Mouse (Mus musculus) heart, embryonic 12.5 days (tissue): ENCODE measurements at regions not wholly inside any gene's neighbourhood (a gene's known extent, or its start where the extent isn't known, plus 50 kb on each side); places are given as distances from the start of the nearest gene placed in this dataset.

ENCODE experiments used
- ATAC-seq: fragments of 200-750 bp; cut with Nextera tagmentation; 2 replicates; pipeline ENCODE4 v1.8.0; 2017; ENCODE audit warnings: moderate TSS enrichment, moderate library complexity; ENCODE audit not compliant: insufficient number of reproducible peaks, low FRiP score
- H3K27ac ChIP-seq: fragments of 300-500 bp; sonication (generic); 2 replicates; pipeline ENCODE4 v1.5.1; 2016; ENCODE audit warnings: mild to moderate bottlenecking, moderate library complexity; ENCODE audit not compliant: poor library complexity, severe bottlenecking
- H3K27me3 ChIP-seq: fragments of 300-500 bp; sonication (generic); replicated peaks from 2 replicates; pipeline ENCODE4 v1.6.1; 2016; ENCODE audit warnings: mild to moderate bottlenecking, moderate library complexity
- H3K36me3 ChIP-seq: fragments of 300-500 bp; sonication (generic); 2 replicates; pipeline ENCODE4 v1.6.1; 2016; ENCODE audit warnings: mild to moderate bottlenecking, moderate library complexity
- H3K4me1 ChIP-seq: fragments of 300-500 bp; sonication (generic); replicated peaks from 2 replicates; pipeline ENCODE4 v1.6.1; 2016; ENCODE audit warnings: mild to moderate bottlenecking
- H3K4me2 ChIP-seq: fragments of 300-500 bp; sonication (generic); 2 replicates; pipeline ENCODE4 v1.6.1; 2016; ENCODE audit warnings: mild to moderate bottlenecking, moderate library complexity
- H3K4me3 ChIP-seq: fragments of 300-500 bp; sonication (generic); 2 replicates; pipeline ENCODE4 v1.5.1; 2016; ENCODE audit warnings: mild to moderate bottlenecking
- H3K9ac ChIP-seq: fragments of 300-500 bp; sonication (generic); 2 replicates; pipeline ENCODE4 v1.6.1; 2016; ENCODE audit warnings: mild to moderate bottlenecking, moderate library complexity
- H3K9me3 ChIP-seq: fragments of 300-500 bp; sonication (generic); replicated peaks from 2 replicates; pipeline ENCODE4 v1.6.1; 2016; ENCODE audit warnings: mild to moderate bottlenecking, moderate library complexity
- WGBS: fragments of 180-500 bp; shearing (Covaris S2); methylation state at CpG from one replicate; pipeline ENCODE4 v1.1.7; 2016; 5-methylcytosine and 5-hydroxymethylcytosine counted together

- Histone ChIP-seq H3K27ac (no peak overlapping the region), H3K36me3 (no peaks in the 10 kb centered on the region), H3K27me3 (no peaks in the 10 kb centered on the region), H3K4me1 (no peaks in the 10 kb centered on the region), H3K4me3 (no peak overlapping the region), H3K4me2 (no peak overlapping the region), H3K9ac (no peak overlapping the region), H3K9me3 (no peaks in the 10 kb centered on the region)
- no peak for ATAC-seq
- WGBS = 65% methylated on average over 5 of the region's 5 CpGs
Measured at GRCm38 (mm10) chr13:11268673-11269340, 837.9 kb downstream of the Ryr2 start.

DNA sequence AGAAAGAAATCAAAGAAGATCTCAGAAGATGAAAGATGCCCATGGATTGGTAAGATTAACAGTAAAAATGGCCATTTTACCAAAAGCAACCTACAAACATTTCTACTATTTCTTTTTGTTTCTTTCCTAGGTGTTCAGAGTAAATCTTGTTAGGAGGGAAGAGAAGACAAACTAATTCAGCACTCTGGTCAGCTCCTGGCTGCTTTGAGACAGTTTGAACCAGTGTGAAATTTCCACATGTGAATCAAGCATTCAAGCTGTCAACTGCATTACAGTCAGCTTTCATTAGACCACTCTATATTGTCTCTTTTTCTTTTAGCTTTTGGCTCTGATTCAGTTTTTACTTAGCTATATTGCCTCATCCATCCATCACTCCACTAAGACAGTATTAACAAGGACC lies 859.2 kb downstream of the Ryr2 start:
- H3K4me3 ChIP-seq = no peak overlapping the region
- H3K4me2 ChIP-seq = no peak overlapping the region
- H3K36me3 ChIP-seq = no peaks in the 10 kb centered on the region
- no peak overlapping the region for H3K27ac ChIP-seq
- no peaks in the 10 kb centered on the region; the same call in 1 of the 2 replicates for H3K9me3 ChIP-seq
- ATAC-seq = no peak
- H3K4me1 ChIP-seq = no peaks in the 10 kb centered on the region
- no peaks in the 10 kb centered on the region for H3K27me3 ChIP-seq
- no peak overlapping the region for H3K9ac ChIP-seq

- ATAC-seq = no peak
- no peak overlapping the region for H3K4me3 ChIP-seq
- H3K36me3 ChIP-seq = no peaks in the 10 kb centered on the region
- H3K4me1 ChIP-seq = no peaks in the 10 kb centered on the region
- H3K4me2 ChIP-seq = no peak overlapping the region
- H3K27me3 ChIP-seq = no peaks in the 10 kb centered on the region
- no peak overlapping the region for H3K9ac ChIP-seq
- no peaks in the 10 kb centered on the region for H3K9me3 ChIP-seq
- no peak overlapping the region for H3K27ac ChIP-seq
- 80% methylated on average over 3 of the region's 3 CpGs for WGBS
Measured at GRCm38 (mm10) chr13:11216671-11217330, 856.2 kb upstream of the Chrm3 start.

- Histone ChIP-seq H3K4me1 (no peaks in the 10 kb centered on the region), H3K9me3 (no peaks in the 10 kb centered on the region), H3K4me3 (no peak overlapping the region), H3K27ac (no peak overlapping the region), H3K27me3 (no peaks in the 10 kb centered on the region), H3K36me3 (no peaks in the 10 kb centered on the region), H3K4me2 (no peak overlapping the region), H3K9ac (no peak overlapping the region)
- ATAC-seq = no peak
- 76% methylated on average over 1 of the region's 1 CpGs for WGBS
Measured at GRCm38 (mm10) chr13:11210109-11210508, 849.5 kb upstream of the Chrm3 start.

DNA sequence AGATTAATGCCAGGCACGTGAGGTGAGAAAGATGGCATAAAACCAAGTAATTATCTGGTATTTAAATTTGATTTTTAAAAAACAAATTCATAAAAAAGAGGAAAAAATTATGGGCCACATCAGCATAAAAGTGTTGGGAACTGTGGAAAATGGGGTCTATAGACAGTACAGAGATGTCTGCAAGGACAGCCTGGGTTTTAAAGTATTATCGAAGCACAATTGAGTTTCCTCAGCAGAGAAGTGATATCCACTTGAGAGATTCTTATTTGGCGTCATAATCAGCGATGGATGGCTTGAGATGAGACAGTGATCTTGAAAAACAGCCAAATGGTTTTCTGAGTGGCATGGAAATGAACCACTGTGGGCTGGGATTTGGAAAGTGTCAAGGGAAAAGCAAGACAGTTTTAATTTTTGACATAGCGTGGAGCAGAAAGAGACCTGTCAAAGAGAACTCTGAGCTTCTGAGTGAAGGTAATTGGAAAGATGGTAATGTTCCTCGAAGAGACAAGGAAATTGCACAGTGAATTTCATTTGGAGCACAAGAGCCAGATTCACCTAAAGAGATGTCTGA lies 844.7 kb upstream of the Chrm3 start:
- no peaks in the 10 kb centered on the region for H3K4me1 ChIP-seq
- no peak for ATAC-seq
- no peak overlapping the region for H3K4me2 ChIP-seq
- H3K27ac ChIP-seq = no peak overlapping the region
- H3K9me3 ChIP-seq = no peaks in the 10 kb centered on the region
- H3K4me3 ChIP-seq = no peak overlapping the region
- no peak overlapping the region for H3K9ac ChIP-seq
- 85% methylated on average over 6 of the region's 6 CpGs for WGBS
- H3K36me3 ChIP-seq = no peaks in the 10 kb centered on the region
- no peaks in the 10 kb centered on the region for H3K27me3 ChIP-seq

GRCm38 (mm10) chr13:11201978-11202377 lies 841.3 kb upstream of the Chrm3 start:
- no peaks in the 10 kb centered on the region for H3K27me3 ChIP-seq

GRCm38 (mm10) chr13:11192471-11192870 lies 831.8 kb upstream of the Chrm3 start:
- Histone ChIP-seq H3K27ac (no peak overlapping the region), H3K4me1 (no peaks in the 10 kb centered on the region), H3K4me2 (no peak overlapping the region), H3K9ac (no peak overlapping the region), H3K27me3 (no peaks in the 10 kb centered on the region), H3K36me3 (no peaks in the 10 kb centered on the region), H3K4me3 (no peak overlapping the region), H3K9me3 (no peaks in the 10 kb centered on the region)
- no peak for ATAC-seq
- WGBS = 82% methylated on average over 8 of the region's 8 CpGs

More at GRCm38 (mm10) chr13:11201978-11202377, 841.3 kb upstream of the Chrm3 start:
- Histone ChIP-seq H3K4me1 (no peaks in the 10 kb centered on the region), H3K27ac (no peak overlapping the region), H3K9ac (no peak overlapping the region), H3K4me3 (no peak overlapping the region), H3K4me2 (no peak overlapping the region), H3K9me3 (no peaks in the 10 kb centered on the region), H3K36me3 (no peaks in the 10 kb centered on the region)
- ATAC-seq = no peak

GRCm38 (mm10) chr13:11181191-11181590 lies 820.5 kb upstream of the Chrm3 start:
- no peak for ATAC-seq
- no peaks in the 10 kb centered on the region for H3K9me3 ChIP-seq
- no peaks in the 10 kb centered on the region for H3K36me3 ChIP-seq
- H3K9ac ChIP-seq = no peak overlapping the region
- no peak overlapping the region for H3K4me3 ChIP-seq
- H3K4me2 ChIP-seq = no peak overlapping the region
- H3K27ac ChIP-seq = no peak overlapping the region
- H3K4me1 ChIP-seq = no peaks in the 10 kb centered on the region
- no peaks in the 10 kb centered on the region for H3K27me3 ChIP-seq

DNA sequence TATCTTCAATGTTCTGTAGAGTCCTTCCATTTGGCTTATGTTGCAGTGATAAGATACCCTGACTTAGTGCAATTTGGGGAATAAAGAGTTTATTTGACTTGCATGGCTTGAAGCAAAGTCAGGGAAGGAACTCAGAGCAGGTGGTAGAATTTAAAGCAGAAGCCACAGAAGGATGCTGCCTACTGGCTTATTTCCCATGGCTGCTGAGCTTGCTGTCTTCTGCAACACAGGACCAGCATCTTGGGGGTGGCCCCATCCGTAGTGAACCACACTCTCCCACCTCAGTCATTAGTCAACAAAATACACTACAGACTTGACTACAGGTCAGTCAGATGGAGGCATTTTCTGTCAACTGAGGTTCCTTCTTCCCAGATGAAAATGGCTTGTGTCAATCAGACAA lies 819.7 kb upstream of the Chrm3 start:
- no peak for ATAC-seq
- H3K27me3 ChIP-seq = no peaks in the 10 kb centered on the region
- H3K36me3 ChIP-seq = no peaks in the 10 kb centered on the region
- no peak overlapping the region for H3K27ac ChIP-seq
- H3K9ac ChIP-seq = no peak overlapping the region
- WGBS = 80% methylated on average over 1 of the region's 1 CpGs
- H3K4me1 ChIP-seq = no peaks in the 10 kb centered on the region
- no peak overlapping the region for H3K4me2 ChIP-seq
- H3K4me3 ChIP-seq = no peak overlapping the region
- no peaks in the 10 kb centered on the region for H3K9me3 ChIP-seq

DNA sequence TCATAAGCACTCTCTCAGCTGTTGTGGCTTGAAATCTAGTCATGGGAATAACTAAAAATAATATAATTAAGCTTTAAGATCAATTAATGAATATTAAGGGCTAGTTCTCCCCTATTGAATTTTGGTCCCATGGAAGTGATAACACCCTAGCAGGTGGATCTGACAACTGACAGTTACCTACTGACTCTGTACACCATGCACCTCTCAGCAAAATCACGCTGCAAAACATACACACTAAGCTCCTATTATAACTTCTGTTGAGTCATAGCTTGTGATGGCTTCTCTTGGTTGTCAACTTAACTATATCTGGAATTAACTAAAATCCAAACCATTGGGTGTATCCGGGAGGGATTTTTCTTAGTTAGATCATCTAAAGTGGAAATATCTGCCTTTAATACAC lies 817.9 kb upstream of the Chrm3 start:
- no peak for ATAC-seq
- WGBS = 77% methylated on average over 2 of the region's 2 CpGs
- Histone ChIP-seq H3K9me3 (no peaks in the 10 kb centered on the region), H3K4me2 (no peak overlapping the region), H3K4me1 (no peaks in the 10 kb centered on the region), H3K27ac (no peak overlapping the region), H3K36me3 (no peaks in the 10 kb centered on the region), H3K9ac (no peak overlapping the region), H3K4me3 (no peak overlapping the region), H3K27me3 (no peaks in the 10 kb centered on the region)

DNA sequence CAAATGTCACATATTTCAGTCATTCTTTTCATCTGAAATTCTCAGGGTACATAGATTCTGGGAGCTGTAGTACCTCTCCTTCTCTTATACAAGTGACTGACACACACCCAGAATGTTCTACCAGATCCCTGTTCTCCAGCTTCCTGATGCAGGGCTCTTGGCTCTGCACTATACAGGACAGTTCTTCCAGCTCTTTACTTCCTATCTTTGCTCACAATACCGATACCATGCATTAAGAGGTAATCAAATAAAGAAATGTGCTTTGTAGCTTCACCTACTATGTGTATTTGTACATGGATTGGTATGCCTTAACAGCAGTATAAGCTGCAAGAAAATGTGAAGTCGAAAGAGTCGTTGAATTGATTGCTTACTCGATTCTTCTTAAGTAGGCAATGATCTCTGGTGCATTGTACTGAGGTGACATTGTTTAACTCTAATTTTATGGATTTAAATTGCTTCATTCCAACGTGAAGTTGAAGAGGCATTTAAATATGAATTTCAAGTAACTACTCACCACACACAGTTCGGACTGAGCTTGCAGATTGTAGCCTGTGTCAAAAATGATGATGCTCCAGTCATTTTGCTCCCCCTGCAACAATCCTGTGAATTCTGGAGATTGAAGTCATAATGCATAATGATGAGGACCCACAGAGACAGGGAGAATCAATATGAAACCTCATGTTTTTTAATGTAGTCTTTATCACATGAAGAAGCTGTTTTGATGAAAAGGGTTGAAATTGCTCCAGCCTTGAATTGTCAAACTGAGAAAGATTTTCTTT lies 817.2 kb upstream of the Chrm3 start:
- no peaks in the 10 kb centered on the region for H3K4me1 ChIP-seq
- no peak overlapping the region for H3K4me3 ChIP-seq
- H3K36me3 ChIP-seq = no peaks in the 10 kb centered on the region
- H3K9ac ChIP-seq = no peak overlapping the region
- no peak overlapping the region for H3K27ac ChIP-seq
- WGBS = 76% methylated on average over 6 of the region's 6 CpGs
- H3K4me2 ChIP-seq = no peak overlapping the region
- H3K9me3 ChIP-seq = no peaks in the 10 kb centered on the region
- no peaks in the 10 kb centered on the region for H3K27me3 ChIP-seq
- ATAC-seq = no peak
